In the genomic region with DNA sequence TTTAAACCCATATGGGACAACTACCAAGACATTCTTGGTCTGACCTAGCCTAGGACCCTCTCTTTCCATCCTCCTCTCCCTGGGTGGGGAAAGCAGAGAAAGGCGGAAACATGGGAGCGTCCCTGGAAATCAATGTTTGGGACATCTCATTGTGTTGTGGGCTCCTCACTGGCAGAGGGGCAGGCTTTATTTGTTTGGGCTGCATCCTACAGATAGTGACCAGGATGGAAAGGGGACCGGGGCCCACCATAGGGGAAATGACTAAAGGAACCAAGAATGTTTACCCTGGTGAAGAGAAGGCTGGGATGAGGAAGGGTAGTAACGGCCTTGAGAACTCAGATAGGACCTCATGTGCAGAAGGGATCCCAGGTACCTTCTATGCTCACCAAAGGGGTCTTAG, we compare ENCODE assay signal across 13 mouse cellular contexts.
DNase-seq lines count a peak whose midpoint lies in the region; ATAC-seq and TF ChIP-seq lines count a peak whose summit lies in the region.
"Had no signal": no experiment of that assay in that cellular context is flagged by ENCODE, and none has a peak within 500 bp of the region (broad histone marks: within the 10 kb centered on the region; RNA-seq: fewer than 3 reads in every experiment).

No protein-coding gene starts in this region.

- H3K4me1 ChIP-seq in forebrain, embryonic 10.5 days: peaks cover 56% of the 10 kb centered on the region
- H3K4me1 ChIP-seq in forebrain, embryonic 16.5 days (replicated peaks; ENCODE audit: control insufficient read depth, insufficient read depth, low read length): peaks cover 11% of the 10 kb centered on the region
- no peaks in the 10 kb centered on the region for H3K4me1 ChIP-seq in hindbrain, embryonic 11.5 days (replicated peaks; ENCODE audit: control insufficient read depth, insufficient read depth, low read length)
- peaks cover 12% of the 10 kb centered on the region for H3K4me1 ChIP-seq in hindbrain, embryonic 16.5 days (ENCODE audit: control insufficient read depth, insufficient read depth, low read depth, low read length)
- peaks cover 26% of the 10 kb centered on the region for H3K4me1 ChIP-seq in hindbrain, embryonic 12.5 days

- TF ChIP-seq POLR2A in myocyte (IDR thresholded peaks at IDR 0.05; ENCODE audit: insufficient read length, low read depth): no peak

- DNase-seq in forebrain, embryonic 10.5 days (ENCODE audit: extremely low spot score, low spot score): no peak
- DNase-seq in hindbrain, embryonic 11.5 days (ENCODE audit: low spot score): peak; percentile 18
- no peak for DNase-seq in thymus, postnatal 4 days
- no peak for DNase-seq in right cerebral cortex, postnatal 25 days
- DNase-seq: adrenal gland, postnatal 36 days; kidney, postnatal 4 days had no signal

- WGBS in forebrain, embryonic 10.5 days: 85% methylated on average over 4 of the region's 4 CpGs
- 79% methylated on average over 4 of the region's 4 CpGs for WGBS in forebrain, embryonic 16.5 days
- 74% methylated on average over 4 of the region's 4 CpGs for WGBS in hindbrain, embryonic 11.5 days
- 68% methylated on average over 4 of the region's 4 CpGs for WGBS in hindbrain, embryonic 16.5 days
- 65% methylated on average over 4 of the region's 4 CpGs for WGBS in hindbrain, embryonic 12.5 days

- no peaks in the 10 kb centered on the region for H3K36me3 ChIP-seq in forebrain, embryonic 10.5 days (replicated peaks)
- H3K36me3 ChIP-seq in forebrain, embryonic 16.5 days (ENCODE audit: control insufficient read depth, insufficient read depth): no peaks in the 10 kb centered on the region
- no peaks in the 10 kb centered on the region for H3K36me3 ChIP-seq in hindbrain, embryonic 11.5 days (ENCODE audit: control insufficient read depth, insufficient read depth, low read length)
- H3K36me3 ChIP-seq in hindbrain, embryonic 16.5 days (ENCODE audit: control insufficient read depth, insufficient read depth, low read length): no peaks in the 10 kb centered on the region
- H3K36me3 ChIP-seq in hindbrain, embryonic 12.5 days: no peaks in the 10 kb centered on the region
- H3K36me3 ChIP-seq in myocyte (ENCODE audit: control insufficient read depth, insufficient read depth): no peaks in the 10 kb centered on the region

- no peak overlapping the region for H3ac ChIP-seq in myocyte (ENCODE audit: control insufficient read depth, insufficient read length)

- H3K79me2 ChIP-seq in myocyte (ENCODE audit: control insufficient read depth, insufficient read depth): peaks cover 72% of the 10 kb centered on the region

- no peak overlapping the region for H3K9ac ChIP-seq in forebrain, embryonic 16.5 days (replicated peaks; ENCODE audit: low read depth, low read length)
- H3K9ac ChIP-seq in hindbrain, embryonic 11.5 days (ENCODE audit: low read depth, low read length): no peak overlapping the region
- H3K9ac ChIP-seq in hindbrain, embryonic 16.5 days (ENCODE audit: low read depth, low read length): no peak overlapping the region
- H3K9ac ChIP-seq in hindbrain, embryonic 12.5 days: no peak overlapping the region
- H3K9ac ChIP-seq: forebrain, embryonic 13.5 days; liver, embryonic 14.5 days had no signal

- H3K4me3 ChIP-seq in forebrain, embryonic 10.5 days: no peak overlapping the region
- H3K4me3 ChIP-seq in forebrain, embryonic 16.5 days (replicated peaks; ENCODE audit: low read length): no peak overlapping the region
- no peak overlapping the region for H3K4me3 ChIP-seq in hindbrain, embryonic 11.5 days (ENCODE audit: low read depth, low read length)
- no peak overlapping the region for H3K4me3 ChIP-seq in hindbrain, embryonic 16.5 days (ENCODE audit: low read length)
- H3K4me3 ChIP-seq in hindbrain, embryonic 12.5 days: no peak overlapping the region
- H3K4me3 ChIP-seq in myocyte: no peak overlapping the region
- H3K4me3 ChIP-seq: forebrain, embryonic 13.5 days had no signal

- no peak for ATAC-seq in forebrain, embryonic 16.5 days
- ATAC-seq in hindbrain, embryonic 11.5 days (ENCODE audit: low FRiP score): no peak
- no peak for ATAC-seq in hindbrain, embryonic 16.5 days
- ATAC-seq in hindbrain, embryonic 12.5 days (ENCODE audit: low FRiP score): no peak
- ATAC-seq: intestine, embryonic 16.5 days had no signal

- no peaks in the 10 kb centered on the region for H3K9me3 ChIP-seq in forebrain, embryonic 10.5 days
- H3K9me3 ChIP-seq in forebrain, embryonic 16.5 days (ENCODE audit: control insufficient read depth, low read length): no peaks in the 10 kb centered on the region
- no peaks in the 10 kb centered on the region for H3K9me3 ChIP-seq in hindbrain, embryonic 11.5 days (ENCODE audit: control insufficient read depth, low read length)
- no peaks in the 10 kb centered on the region for H3K9me3 ChIP-seq in hindbrain, embryonic 16.5 days (ENCODE audit: control insufficient read depth, low read length)
- H3K9me3 ChIP-seq in hindbrain, embryonic 12.5 days (replicated peaks): no peaks in the 10 kb centered on the region
- H3K9me3 ChIP-seq: forebrain, embryonic 13.5 days had no signal

- H3K27me3 ChIP-seq in forebrain, embryonic 10.5 days (ENCODE audit: poor library complexity, severe bottlenecking): no peaks in the 10 kb centered on the region
- no peaks in the 10 kb centered on the region for H3K27me3 ChIP-seq in forebrain, embryonic 16.5 days (replicated peaks; ENCODE audit: control insufficient read depth, insufficient read depth, low read length)
- H3K27me3 ChIP-seq in hindbrain, embryonic 11.5 days (ENCODE audit: control insufficient read depth, insufficient read depth, low read length): no peaks in the 10 kb centered on the region
- H3K27me3 ChIP-seq in hindbrain, embryonic 16.5 days (replicated peaks; ENCODE audit: control insufficient read depth, insufficient read depth, low read length): no peaks in the 10 kb centered on the region
- H3K27me3 ChIP-seq in hindbrain, embryonic 12.5 days: no peaks in the 10 kb centered on the region
- H3K27me3 ChIP-seq in myocyte (ENCODE audit: control insufficient read depth, insufficient read depth, insufficient read length): no peaks in the 10 kb centered on the region
- H3K27me3 ChIP-seq: forebrain, embryonic 13.5 days had no signal

- H3K27ac ChIP-seq in forebrain, embryonic 10.5 days: peak overlapping the region; percentile 68
- no peak overlapping the region for H3K27ac ChIP-seq in forebrain, embryonic 16.5 days (ENCODE audit: low read length)
- H3K27ac ChIP-seq in hindbrain, embryonic 11.5 days (ENCODE audit: low read depth, low read length): peak overlapping the region; percentile 12
- no peak overlapping the region for H3K27ac ChIP-seq in hindbrain, embryonic 16.5 days (ENCODE audit: low read depth, low read length)
- peak overlapping the region; percentile 53 for H3K27ac ChIP-seq in hindbrain, embryonic 12.5 days
- H3K27ac ChIP-seq: liver, embryonic 14.5 days had no signal

- H3K4me2 ChIP-seq in forebrain, embryonic 16.5 days (ENCODE audit: low read length): no peak overlapping the region
- H3K4me2 ChIP-seq in hindbrain, embryonic 11.5 days (replicated peaks; ENCODE audit: low read depth, low read length): no peak overlapping the region
- H3K4me2 ChIP-seq in hindbrain, embryonic 16.5 days (ENCODE audit: low read length): no peak overlapping the region
- no peak overlapping the region for H3K4me2 ChIP-seq in hindbrain, embryonic 12.5 days (replicated peaks)
- H3K4me2 ChIP-seq in myocyte (ENCODE audit: low read depth): peak overlapping the region; percentile 66
- H3K4me2 ChIP-seq: forebrain, embryonic 13.5 days had no signal

TF ChIP-seq in myocyte, 11 proteins besides CTCF, POLR2A, EP300 and RAD21:
- TF ChIP-seq MYOD1 (IDR thresholded peaks at IDR 0.05; ENCODE audit: control insufficient read depth in 1 of 3, insufficient read length in 2 of 3, low read depth in 2 of 3) (no peak), POLR2AphosphoS2 (IDR thresholded peaks at IDR 0.05; ENCODE audit: insufficient read length, low read depth) (no peak), USF1 (IDR thresholded peaks at IDR 0.05; ENCODE audit: low read depth) (no peak), E2F4 (IDR thresholded peaks at IDR 0.05; ENCODE audit: insufficient read depth) (no peak), TCF3 (IDR thresholded peaks at IDR 0.05; ENCODE audit: insufficient read length, low read depth) (no peak), CEBPB (IDR thresholded peaks at IDR 0.05; ENCODE audit: insufficient read depth, poor library complexity, severe bottlenecking) (no peak)

Comparison
In these comparisons a context has a peak if more than half of its experiments do, and no peak if none do; other contexts are left out.
1. H3K27ac ChIP-seq: peak in forebrain, embryonic 10.5 days (single experiment), hindbrain, embryonic 11.5 days (single experiment) and hindbrain, embryonic 12.5 days (single experiment); none in forebrain, embryonic 16.5 days (single experiment) and hindbrain, embryonic 16.5 days (single experiment).